Mouse (Mus musculus) embryonic fibroblast, embryonic 13.5 days (primary cell): ENCODE data around the gene Ptprf.

Experiments used
- CTCF ChIP-seq: IDR thresholded peaks from 2 replicates; pipeline ENCODE4 v1.5.1; 2011; ENCODE audit warnings: mild to moderate bottlenecking, control low read depth, low read length, moderate library complexity, borderline replicate concordance; ENCODE audit not compliant: insufficient read depth
- POLR2A ChIP-seq: IDR thresholded peaks from 2 replicates; pipeline ENCODE4 v1.6.1; 2011; ENCODE audit warnings: low read depth, mild to moderate bottlenecking, control low read depth, low read length, moderate library complexity

GRCm38 (mm10) chr4:118233886-118234285, 57.3 kb downstream of the Ptprf start:
- TF ChIP-seq POLR2A: no peak
- no peak for TF ChIP-seq CTCF
